Mouse (Mus musculus): ENCODE results near the gene Pold4.

DNA sequence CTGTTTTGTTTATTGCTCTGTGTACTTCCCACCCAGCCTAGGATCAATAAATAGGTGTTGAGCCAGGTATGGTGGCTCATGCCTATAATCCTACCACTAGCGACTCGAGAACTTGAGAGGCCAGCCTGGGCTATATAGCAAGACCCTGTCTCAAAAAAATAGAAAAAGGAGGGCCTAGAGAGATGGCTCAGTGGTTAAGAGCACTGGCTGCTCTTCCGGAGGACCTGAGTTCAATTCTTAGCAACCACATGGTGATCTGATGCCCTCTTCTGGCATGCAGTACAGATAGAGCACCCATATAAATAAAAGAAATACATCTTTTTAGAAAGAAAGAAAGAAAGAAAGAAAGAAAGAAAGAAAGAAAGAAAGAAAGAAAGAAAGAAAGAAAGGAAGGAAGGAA, 28.6 kb upstream of the Pold4 start:
- TF ChIP-seq CTCF (IDR thresholded peaks at IDR 0.05; ENCODE audit: low read depth) = peak; percentile 16; the same call in 1 of the 2 replicates
- TF ChIP-seq EP300 (IDR thresholded peaks at IDR 0.05; ENCODE audit: low read depth) = no peak

Measured in liver, embryonic 14.5 days (tissue).